Mouse (Mus musculus) midbrain, embryonic 16.5 days (tissue): ENCODE data around the gene Olfr95. TPM values are rescaled to one million over a fixed set of nuclear protein-coding genes. Genes with fewer than 3 reads are reported as not detected.
"Not testable (repeated sequence)": the region's sequence is repeated elsewhere in the genome, so short reads cannot be mapped to it uniquely, and the experiment has no call there.

Experiments
- ATAC-seq: fragments of 200-750 bp; cut with Nextera tagmentation; 2 replicates; pipeline ENCODE4 v1.8.0; 2017; ENCODE audit warnings: moderate TSS enrichment
- H3K27ac ChIP-seq: fragments of 300-500 bp; sonication (generic); 2 replicates; pipeline ENCODE4 v1.5.1; 2014; ENCODE audit warnings: mild to moderate bottlenecking, low read length, mixed read lengths
- H3K27me3 ChIP-seq: fragments of 300-500 bp; sonication (generic); 2 replicates; pipeline ENCODE4 v1.6.1; 2014; ENCODE audit warnings: low read depth, low read length, mixed read lengths; ENCODE audit not compliant: control insufficient read depth, insufficient read depth
- H3K36me3 ChIP-seq: fragments of 300-500 bp; sonication (generic); 2 replicates; pipeline ENCODE4 v1.6.1; 2014; ENCODE audit warnings: mild to moderate bottlenecking, low read length, moderate library complexity, mixed read lengths; ENCODE audit not compliant: control insufficient read depth, insufficient read depth
- H3K4me1 ChIP-seq: fragments of 300-500 bp; sonication (generic); 2 replicates; pipeline ENCODE4 v1.6.1; 2014; ENCODE audit warnings: mild to moderate bottlenecking, low read length, mixed read lengths; ENCODE audit not compliant: control insufficient read depth, insufficient read depth
- H3K4me2 ChIP-seq: fragments of 300-500 bp; sonication (generic); 2 replicates; pipeline ENCODE4 v1.6.1; 2014; ENCODE audit warnings: mild to moderate bottlenecking, low read length, mixed read lengths
- H3K4me3 ChIP-seq: fragments of 300-500 bp; sonication (generic); 2 replicates; pipeline ENCODE4 v1.5.1; 2014; ENCODE audit warnings: low read depth, mild to moderate bottlenecking, low read length, moderate library complexity, mixed read lengths
- H3K9ac ChIP-seq: fragments of 300-500 bp; sonication (generic); 2 replicates; pipeline ENCODE4 v1.6.1; 2014; ENCODE audit warnings: low read depth, low read length, mixed read lengths
- H3K9me3 ChIP-seq: fragments of 300-500 bp; sonication (generic); replicated peaks from 2 replicates; pipeline ENCODE4 v1.6.1; 2014; ENCODE audit warnings: mild to moderate bottlenecking, low read length, mixed read lengths; ENCODE audit not compliant: control insufficient read depth, poor library complexity, severe bottlenecking
- WGBS: fragments of 180-500 bp; shearing (Covaris S2); extraction: QIAGEN DNeasy Blood & Tissue Kit; methylation state at CpG from one replicate; pipeline ENCODE4 v1.1.7; 2014; 5-methylcytosine and 5-hydroxymethylcytosine counted together
- polyA plus RNA-seq: library from polyadenylated mRNA; unstranded; fragments of >200 nt; fragmentation: Nextera tagmentation; extraction: Ambion mirVana; gene quantifications from 2 replicates; pipeline ENCODE4 v1.2.1, GENCODE M21; 2015

Gene Olfr95
- polyA plus RNA-seq = 0.04 TPM in 1 of 2 replicates, not detected in the other

DNA sequence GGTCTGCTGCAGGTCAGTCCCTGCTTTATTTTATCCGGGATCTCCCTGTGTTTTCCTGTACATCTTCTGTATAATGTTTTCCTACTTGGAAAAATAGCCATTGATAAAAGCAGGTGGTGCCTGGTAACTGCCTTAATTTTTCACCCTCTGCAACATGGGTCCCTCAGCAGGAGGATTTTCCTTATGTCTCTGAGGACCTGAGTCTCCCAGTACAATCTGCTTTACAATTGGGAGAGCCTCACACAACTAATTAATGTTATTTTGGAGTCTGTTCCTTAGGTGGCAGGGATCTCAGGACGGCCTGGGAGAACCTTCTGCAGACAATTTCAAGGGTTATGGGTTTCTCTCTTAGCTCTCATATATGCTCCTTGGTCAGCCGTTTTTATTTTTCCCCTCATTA is at the start of gene Olfr95:
Olfr95 (minus strand) TSS at position 101 of the 400 bp plus-strand sequence.
- WGBS = 85% methylated on average over 3 of the region's 3 CpGs
- no peak for ATAC-seq
- no peak within 1 kb of the TSS for H3K4me2 ChIP-seq

GRCm38 (mm10) chr17:37250544-37250943 is 37.6 kb upstream of the Olfr95 start:
- no peaks in the 10 kb centered on the region for H3K27me3 ChIP-seq
- H3K4me3 ChIP-seq = no peak overlapping the region
- ATAC-seq = no peak
- H3K4me1 ChIP-seq = no peaks in the 10 kb centered on the region
- H3K9ac ChIP-seq = no peak overlapping the region
- 23% methylated on average over 1 of the region's 1 CpGs for WGBS
- no peak overlapping the region for H3K4me2 ChIP-seq
- H3K27ac ChIP-seq = no peak overlapping the region
- no peaks in the 10 kb centered on the region for H3K36me3 ChIP-seq
- no peaks in the 10 kb centered on the region for H3K9me3 ChIP-seq

More for the DNA sequence above, at the start of gene Olfr95:
- H3K4me3 ChIP-seq = no peak within 1 kb of the TSS
- no peaks in the 10 kb centered on the region for H3K27me3 ChIP-seq
- no peak within 1 kb of the TSS for H3K9ac ChIP-seq
- H3K27ac ChIP-seq = no peak within 1 kb of the TSS
- H3K9me3 ChIP-seq = 0 out of 2 replicates have a peak, but pooled peaks cover 2% of the 10 kb centered on the region
- no peaks in the 10 kb centered on the region for H3K4me1 ChIP-seq
- no peaks in the 10 kb centered on the region for H3K36me3 ChIP-seq

- no peak overlapping the region for H3K27ac ChIP-seq
- no peaks in the 10 kb centered on the region for H3K4me1 ChIP-seq
- H3K4me2 ChIP-seq = no peak overlapping the region
- no peaks in the 10 kb centered on the region for H3K27me3 ChIP-seq
- H3K9ac ChIP-seq = no peak overlapping the region
- no peak for ATAC-seq
- no peaks in the 10 kb centered on the region for H3K36me3 ChIP-seq
- H3K4me3 ChIP-seq = no peak overlapping the region
- H3K9me3 ChIP-seq = no peaks in the 10 kb centered on the region
These were observed 36.5 kb upstream of the Olfr95 start for GRCm38 (mm10) chr17:37249460-37249859.

GRCm38 (mm10) chr17:37246715-37247114 is 33.8 kb upstream of the Olfr95 start:
- H3K9ac ChIP-seq = no peak overlapping the region
- WGBS = 31% methylated on average over 5 of the region's 5 CpGs
- H3K4me3 ChIP-seq = no peak overlapping the region
- no peak overlapping the region for H3K27ac ChIP-seq
- no peak overlapping the region for H3K4me2 ChIP-seq
- ATAC-seq = no peak
- H3K9me3 ChIP-seq = no peaks in the 10 kb centered on the region
- H3K36me3 ChIP-seq = no peaks in the 10 kb centered on the region
- H3K27me3 ChIP-seq = no peaks in the 10 kb centered on the region
- H3K4me1 ChIP-seq = no peaks in the 10 kb centered on the region

DNA sequence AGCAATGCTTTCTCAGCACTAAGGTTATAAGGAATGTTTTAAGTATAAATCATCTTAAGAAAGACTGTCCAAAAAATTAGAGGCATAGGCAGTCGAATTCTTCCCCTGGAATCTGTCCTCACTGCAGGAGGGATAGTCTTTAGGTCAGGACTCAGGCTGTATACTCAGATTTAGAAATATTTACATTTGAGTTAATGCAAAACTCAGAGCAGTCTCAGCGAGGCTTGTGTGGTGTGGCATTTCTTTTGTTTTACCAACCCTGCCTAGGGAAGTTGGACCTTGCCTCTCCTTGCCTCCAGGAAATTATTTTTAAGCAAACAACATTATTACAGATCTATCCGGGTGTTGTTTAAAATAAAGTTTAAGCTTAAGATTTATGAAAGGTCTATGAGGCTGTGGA is 29.3 kb upstream of the Olfr95 start:
- Histone ChIP-seq H3K9me3 (no peaks in the 10 kb centered on the region), H3K27me3 (no peaks in the 10 kb centered on the region), H3K9ac (no peak overlapping the region), H3K36me3 (no peaks in the 10 kb centered on the region), H3K4me2 (no peak overlapping the region), H3K4me1 (no peaks in the 10 kb centered on the region), H3K4me3 (no peak overlapping the region), H3K27ac (no peak overlapping the region)
- 54% methylated on average over 3 of the region's 3 CpGs for WGBS
- ATAC-seq = no peak

DNA sequence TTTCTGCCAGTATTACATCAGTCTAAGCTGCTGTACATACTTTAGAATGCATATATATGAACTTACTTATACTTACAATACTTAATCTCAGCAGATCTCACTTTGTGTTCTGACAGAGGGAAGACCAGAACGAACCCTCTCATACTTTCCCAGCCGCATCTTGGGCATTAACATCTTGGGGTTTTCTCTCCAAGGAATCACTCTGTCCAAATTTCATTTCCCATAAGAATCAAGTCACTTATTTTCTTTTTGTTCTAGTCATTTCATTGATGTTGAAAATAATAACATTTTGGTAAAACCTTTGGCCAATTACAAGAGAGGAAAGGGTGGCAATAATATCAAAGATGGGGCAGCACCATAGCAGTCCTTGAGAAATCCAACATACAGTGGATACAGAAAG is 24.3 kb upstream of the Olfr95 start, which contains the start of gene Olfr97:
Olfr97 (minus strand) TSS at position 101 of the 400 bp plus-strand sequence.
- not testable (repeated sequence) for H3K4me2 ChIP-seq, H3K9me3 ChIP-seq, H3K9ac ChIP-seq, H3K36me3 ChIP-seq, ATAC-seq, H3K27me3 ChIP-seq, H3K27ac ChIP-seq, H3K4me3 ChIP-seq, H3K4me1 ChIP-seq
- WGBS = 87% methylated on average over 2 of the region's 2 CpGs

DNA sequence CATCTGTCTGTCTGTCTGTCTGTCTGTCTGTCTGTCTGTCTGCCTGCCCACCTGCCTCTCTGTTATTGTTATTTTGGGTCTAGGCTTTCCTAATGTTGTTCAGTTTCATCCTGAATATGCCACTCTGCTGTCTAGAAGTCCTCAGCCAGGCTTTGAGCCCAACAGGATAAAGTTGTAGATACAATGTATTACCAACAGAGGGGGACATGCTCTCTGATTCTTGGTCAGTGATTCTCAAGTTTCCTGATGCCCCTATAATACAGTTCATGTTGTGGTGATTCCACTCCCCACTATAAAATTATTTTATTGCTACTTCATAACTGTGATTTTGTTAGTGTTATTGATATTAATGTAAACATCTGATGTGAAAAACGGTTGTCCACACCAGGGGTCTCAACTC is 9.0 kb upstream of the Olfr95 start:
- H3K4me2 ChIP-seq = no peak overlapping the region
- WGBS = 22% methylated on average over 1 of the region's 1 CpGs
- no peaks in the 10 kb centered on the region for H3K27me3 ChIP-seq
- no peaks in the 10 kb centered on the region for H3K36me3 ChIP-seq
- 0 out of 2 replicates have a peak, but pooled peaks cover 2% of the 10 kb centered on the region for H3K9me3 ChIP-seq
- H3K9ac ChIP-seq = no peak overlapping the region
- H3K4me3 ChIP-seq = no peak overlapping the region
- no peaks in the 10 kb centered on the region for H3K4me1 ChIP-seq
- ATAC-seq = no peak
- H3K27ac ChIP-seq = no peak overlapping the region

GRCm38 (mm10) chr17:37219846-37220245 is 6.9 kb upstream of the Olfr95 start, which contains the start of gene Olfr96:
Olfr96 (plus strand) TSS chr17:37220146.
- Histone ChIP-seq H3K4me2 (no peak within 1 kb of the TSS), H3K4me3 (no peak within 1 kb of the TSS), H3K36me3 (no peaks in the 10 kb centered on the region), H3K27me3 (no peaks in the 10 kb centered on the region), H3K4me1 (no peaks in the 10 kb centered on the region), H3K9me3 (0 out of 2 replicates have a peak, but pooled peaks cover 2% of the 10 kb centered on the region), H3K9ac (no peak within 1 kb of the TSS), H3K27ac (no peak within 1 kb of the TSS)
- ATAC-seq = no peak
- WGBS = 53% methylated on average over 4 of the region's 4 CpGs

- H3K9ac ChIP-seq = no peak overlapping the region
- ATAC-seq = no peak
- no peaks in the 10 kb centered on the region for H3K36me3 ChIP-seq
- H3K9me3 ChIP-seq = 0 out of 2 replicates have a peak, but pooled peaks cover 2% of the 10 kb centered on the region
- no peak overlapping the region for H3K27ac ChIP-seq
- no peaks in the 10 kb centered on the region for H3K4me1 ChIP-seq
- WGBS = 85% methylated on average over 3 of the region's 3 CpGs
- no peak overlapping the region for H3K4me2 ChIP-seq
- H3K4me3 ChIP-seq = no peak overlapping the region
- H3K27me3 ChIP-seq = no peaks in the 10 kb centered on the region
These were observed 5.6 kb upstream of the Olfr95 start for GRCm38 (mm10) chr17:37218486-37218885.
